Mouse (Mus musculus) E14TG2a.4 (cell line): ENCODE measurements around the gene Thap12.

Experiments
- CTCF ChIP-seq: conservative IDR thresholded peaks from 2 replicates; pipeline ENCODE4 v1.5.1; 2014; ENCODE audit warnings: low read length
- NANOG ChIP-seq: IDR thresholded peaks from 2 replicates; pipeline ENCODE4 v1.6.1; 2014; ENCODE audit warnings: borderline replicate concordance, low read length, mixed read lengths
- POU5F1 ChIP-seq: IDR thresholded peaks from 2 replicates; pipeline ENCODE4 v1.6.1; 2014; ENCODE audit warnings: low read length, borderline replicate concordance

GRCm38 (mm10) chr7:98671416-98671815, 31.5 kb upstream of the Thap12 start:
- TF ChIP-seq CTCF (no peak), NANOG (no peak), POU5F1 (no peak)
